Mouse (Mus musculus): ENCODE data around the gene Calhm5.

The Calhm5 gene

GRCm38 (mm10) chr10:34071650-34072049 lies 24.7 kb downstream of the Calhm5 start:
- DNase-seq (ENCODE audit: extremely low read depth, insufficient read length, low spot score) = no peak

GRCm38 (mm10) chr10:34070999-34071492 lies 25.3 kb downstream of the Calhm5 start:
- peak; percentile 11 for DNase-seq (ENCODE audit: extremely low read depth, insufficient read length, low spot score)

- no peak for DNase-seq (ENCODE audit: extremely low read depth, insufficient read length, low spot score)
These were observed 26.7 kb downstream of the Calhm5 start for GRCm38 (mm10) chr10:34069606-34070005.

- no peak for DNase-seq (ENCODE audit: extremely low read depth, insufficient read length, low spot score)
These were observed 29.7 kb downstream of the Calhm5 start for GRCm38 (mm10) chr10:34066591-34066990.

GRCm38 (mm10) chr10:34053987-34054386 lies 42.3 kb downstream of the Calhm5 start:
- no peak for DNase-seq (ENCODE audit: extremely low read depth, insufficient read length, low spot score)

- DNase-seq (ENCODE audit: extremely low read depth, insufficient read length, low spot score) = no peak
These were observed 52.1 kb downstream of the Calhm5 start, which contains the start of gene Calhm4 for GRCm38 (mm10) chr10:34044210-34044609. Calhm4 (minus strand) TSS chr10:34044310.
